Mouse (Mus musculus) C2C12 (cell line): ENCODE data around the gene Cep57l1. TPM values are rescaled to one million over a fixed set of nuclear protein-coding genes. Genes with fewer than 3 reads are reported as not detected.

Experiments
- H3K27me3 ChIP-seq: one replicate; pipeline ENCODE4 v1.6.1; 2011; ENCODE audit not compliant: control insufficient read depth, insufficient read depth, insufficient read length
- H3K36me3 ChIP-seq: one replicate; pipeline ENCODE4 v1.6.1; 2011; ENCODE audit not compliant: control insufficient read depth, insufficient read depth
- H3K4me3 ChIP-seq: one replicate; pipeline ENCODE4 v1.5.1; 2011; ENCODE audit warnings: mild to moderate bottlenecking, control low read depth; ENCODE audit not compliant: poor library complexity, insufficient read depth, severe bottlenecking
- H3K79me2 ChIP-seq: one replicate; pipeline ENCODE4 v1.6.1; 2011; ENCODE audit not compliant: control insufficient read depth, insufficient read depth
- H3K79me3 ChIP-seq: one replicate; pipeline ENCODE4 v1.6.1; 2011; ENCODE audit warnings: low read depth, control low read depth
- H3ac ChIP-seq: one replicate; pipeline ENCODE3; 2011; ENCODE audit warnings: low read depth; ENCODE audit not compliant: control insufficient read depth, insufficient read length
- CEBPB ChIP-seq: IDR thresholded peaks from one replicate; pipeline ENCODE4 v1.6.1; 2011; ENCODE audit warnings: low read depth, mild to moderate bottlenecking, control low read depth, moderate library complexity
- CTCF ChIP-seq: IDR thresholded peaks from one replicate; pipeline ENCODE4 v1.5.1; 2011; ENCODE audit not compliant: control insufficient read depth, insufficient read depth, insufficient read length
- FOSL1 ChIP-seq: IDR thresholded peaks from one replicate; pipeline ENCODE4 v1.8.0; 2011; ENCODE audit warnings: mild to moderate bottlenecking, low read length; ENCODE audit not compliant: poor library complexity, insufficient read depth, severe bottlenecking
- MAX ChIP-seq: IDR thresholded peaks from one replicate; pipeline ENCODE4 v1.6.1; 2011; ENCODE audit warnings: mild to moderate bottlenecking, control low read depth
- MYOD1 ChIP-seq: IDR thresholded peaks from one replicate; pipeline ENCODE4 v1.6.1; 2011; ENCODE audit warnings: low read depth; ENCODE audit not compliant: control insufficient read depth, insufficient read length
- MYOG ChIP-seq: IDR thresholded peaks from one replicate; pipeline ENCODE4 v1.6.1; 2011; ENCODE audit not compliant: control insufficient read depth, insufficient read length; ENCODE audit errors: extremely low read depth
- USF1 ChIP-seq: IDR thresholded peaks from one replicate; pipeline ENCODE4 v1.6.1; 2011; ENCODE audit warnings: low read depth, mild to moderate bottlenecking, control low read depth, moderate library complexity
- polyA plus RNA-seq: library from polyadenylated mRNA; unstranded; fragments of >200 nt; fragmentation: generic; extraction: Trizol; gene quantifications from one replicate; pipeline ENCODE4 v1.2.1, GENCODE M21; 2012; ENCODE audit warnings: missing spikeins

The Cep57l1 gene
- polyA plus RNA-seq, 1 experiment, result 4.6 TPM

GRCm38 (mm10) chr10:41812566-41812965 lies 2.9 kb upstream of the Cep57l1 start:
- H3K36me3 ChIP-seq, result no peaks in the 10 kb centered on the region
- H3K79me3 ChIP-seq, result peaks cover 20% of the 10 kb centered on the region
- H3K79me2 ChIP-seq, result peaks cover 78% of the 10 kb centered on the region
- H3K27me3 ChIP-seq, result no peaks in the 10 kb centered on the region
- no peak for TF ChIP-seq CEBPB
- no peak for TF ChIP-seq USF1
- TF ChIP-seq MYOD1, result no peak
- TF ChIP-seq MAX, result no peak
- TF ChIP-seq FOSL1, result no peak
- TF ChIP-seq MYOG, result no peak
- no peak for TF ChIP-seq CTCF
- peak overlapping the region; percentile 55 for H3K4me3 ChIP-seq
- H3ac ChIP-seq, result no peak overlapping the region

GRCm38 (mm10) chr10:41810564-41811455 lies 1.1 kb upstream of the Cep57l1 start:
- H3K79me2 ChIP-seq, result peaks cover 84% of the 10 kb centered on the region
- no peak for TF ChIP-seq MYOD1
- no peak for TF ChIP-seq CTCF
- no peak for TF ChIP-seq CEBPB
- TF ChIP-seq USF1, result no peak
- no peak for TF ChIP-seq MAX
- TF ChIP-seq FOSL1, result no peak
- TF ChIP-seq MYOG, result no peak
- peaks cover 20% of the 10 kb centered on the region for H3K79me3 ChIP-seq
- peak overlapping the region; percentile 55 for H3K4me3 ChIP-seq
- H3ac ChIP-seq, result peak overlapping the region; percentile 38
- no peaks in the 10 kb centered on the region for H3K27me3 ChIP-seq
- H3K36me3 ChIP-seq, result no peaks in the 10 kb centered on the region

GRCm38 (mm10) chr10:41809080-41809770 lies 446 bp downstream of the Cep57l1 start:
- no peak for TF ChIP-seq CEBPB
- TF ChIP-seq MAX, result no peak
- no peak for TF ChIP-seq MYOD1
- TF ChIP-seq USF1, result no peak
- TF ChIP-seq MYOG, result no peak
- TF ChIP-seq FOSL1, result no peak
- TF ChIP-seq CTCF, result no peak

GRCm38 (mm10) chr10:41805729-41806355 lies 3.8 kb downstream of the Cep57l1 start:
- H3K79me3 ChIP-seq, result peaks cover 15% of the 10 kb centered on the region
- H3K79me2 ChIP-seq, result peaks cover 56% of the 10 kb centered on the region
- no peak for TF ChIP-seq FOSL1
- no peak for TF ChIP-seq MYOD1
- no peak for TF ChIP-seq CEBPB
- peaks cover 15% of the 10 kb centered on the region for H3K36me3 ChIP-seq
- no peak overlapping the region for H3K4me3 ChIP-seq
- no peak overlapping the region for H3ac ChIP-seq
- H3K27me3 ChIP-seq, result no peaks in the 10 kb centered on the region

More at GRCm38 (mm10) chr10:41809080-41809770, 446 bp downstream of the Cep57l1 start:
- Histone ChIP-seq H3K36me3 (no peaks in the 10 kb centered on the region), H3K27me3 (no peaks in the 10 kb centered on the region), H3ac (peak overlapping the region; percentile 86), H3K4me3 (peak overlapping the region; percentile 55), H3K79me2 (peaks cover 87% of the 10 kb centered on the region), H3K79me3 (peaks cover 23% of the 10 kb centered on the region)

GRCm38 (mm10) chr10:41804711-41805110 lies 5.0 kb downstream of the Cep57l1 start:
- peaks cover 26% of the 10 kb centered on the region for H3K36me3 ChIP-seq
- H3K27me3 ChIP-seq, result no peaks in the 10 kb centered on the region
- TF ChIP-seq USF1 (no peak), CEBPB (no peak), CTCF (no peak), FOSL1 (no peak), MYOD1 (no peak), MYOG (no peak), MAX (no peak)

More at GRCm38 (mm10) chr10:41804711-41805110, 5.0 kb downstream of the Cep57l1 start:
- Histone ChIP-seq H3ac (no peak overlapping the region), H3K4me3 (no peak overlapping the region), H3K79me3 (peaks cover 15% of the 10 kb centered on the region), H3K79me2 (peaks cover 52% of the 10 kb centered on the region)
